Mouse (Mus musculus): ENCODE measurements around the gene Gm47955.
A peak's percentile ranks its signal among the peaks of the same experiment; 100 is the strongest.
"Not testable (repeated sequence)": the region's sequence is repeated elsewhere in the genome, so short reads cannot be mapped to it uniquely, and the experiment has no call there.

Gm47955 gene

GRCm38 (mm10) chr1:82959870-82960385 is at the start of gene Gm47955:
Gene Gm47955, plus strand, starts transcription at chr1:82960286.
- no peak for ATAC-seq (ENCODE audit: insufficient number of reproducible peaks, low FRiP score, low TSS enrichment)

GRCm38 (mm10) chr1:82913025-82913424 is 47.1 kb upstream of the Gm47955 start, which contains the start of gene A030005L19Rik:
Gene A030005L19Rik, plus strand, starts transcription at chr1:82913325.
- no peak for ATAC-seq (ENCODE audit: insufficient number of reproducible peaks, low FRiP score, low TSS enrichment)

GRCm38 (mm10) chr1:82913434-82913833 is 46.7 kb upstream of the Gm47955 start:
- ATAC-seq (ENCODE audit: insufficient number of reproducible peaks, low FRiP score, low TSS enrichment), result not testable (repeated sequence)

- no peak for ATAC-seq (ENCODE audit: insufficient number of reproducible peaks, low FRiP score, low TSS enrichment)
Measured at GRCm38 (mm10) chr1:82924650-82925049, 35.4 kb upstream of the Gm47955 start, which contains the start of gene A030014E15Rik. Gene A030014E15Rik, plus strand, starts transcription at chr1:82924917.

- not testable (repeated sequence) for ATAC-seq (ENCODE audit: insufficient number of reproducible peaks, low FRiP score, low TSS enrichment)
Measured at GRCm38 (mm10) chr1:82930558-82930957, 29.5 kb upstream of the Gm47955 start.

- ATAC-seq (ENCODE audit: insufficient number of reproducible peaks, low FRiP score, low TSS enrichment), result not testable (repeated sequence)
Measured at GRCm38 (mm10) chr1:82931326-82931725, 28.8 kb upstream of the Gm47955 start, which contains the start of gene Gm6217. Gene Gm6217, minus strand, starts transcription at chr1:82931399.

- no peak for ATAC-seq (ENCODE audit: insufficient number of reproducible peaks, low FRiP score, low TSS enrichment)
Measured at GRCm38 (mm10) chr1:82938666-82939065, 21.4 kb upstream of the Gm47955 start.

- ATAC-seq (ENCODE audit: insufficient number of reproducible peaks, low FRiP score, low TSS enrichment), result not testable (repeated sequence)
Measured at GRCm38 (mm10) chr1:82942505-82942904, 17.6 kb upstream of the Gm47955 start.

GRCm38 (mm10) chr1:82943295-82943694 is 16.8 kb upstream of the Gm47955 start, which contains the start of gene A030003K21Rik:
Gene A030003K21Rik, minus strand, starts transcription at chr1:82943388.
- ATAC-seq (ENCODE audit: insufficient number of reproducible peaks, low FRiP score, low TSS enrichment), result not testable (repeated sequence)

- not testable (repeated sequence) for ATAC-seq (ENCODE audit: insufficient number of reproducible peaks, low FRiP score, low TSS enrichment)
Measured at GRCm38 (mm10) chr1:82946029-82946428, 14.1 kb upstream of the Gm47955 start.

GRCm38 (mm10) chr1:82948601-82949000 is 11.5 kb upstream of the Gm47955 start:
- no peak for ATAC-seq (ENCODE audit: insufficient number of reproducible peaks, low FRiP score, low TSS enrichment)

GRCm38 (mm10) chr1:82955913-82956312 is 4.2 kb upstream of the Gm47955 start, which contains the start of gene Gm7544:
Gene Gm7544, minus strand, starts transcription at chr1:82956013.
- ATAC-seq (ENCODE audit: insufficient number of reproducible peaks, low FRiP score, low TSS enrichment), result not testable (repeated sequence)

GRCm38 (mm10) chr1:82966413-82966812 is 6.3 kb downstream of the Gm47955 start:
- no peak for ATAC-seq (ENCODE audit: insufficient number of reproducible peaks, low FRiP score, low TSS enrichment)

- no peak for ATAC-seq (ENCODE audit: insufficient number of reproducible peaks, low FRiP score, low TSS enrichment)
Measured at GRCm38 (mm10) chr1:82972046-82972445, 12.0 kb downstream of the Gm47955 start.

- no peak for ATAC-seq (ENCODE audit: insufficient number of reproducible peaks, low FRiP score, low TSS enrichment)
Measured at GRCm38 (mm10) chr1:82973244-82973643, 13.2 kb downstream of the Gm47955 start.

GRCm38 (mm10) chr1:82973901-82974300 is 13.8 kb downstream of the Gm47955 start:
- no peak for ATAC-seq (ENCODE audit: insufficient number of reproducible peaks, low FRiP score, low TSS enrichment)

GRCm38 (mm10) chr1:82974342-82974741 is 14.3 kb downstream of the Gm47955 start:
- no peak for ATAC-seq (ENCODE audit: insufficient number of reproducible peaks, low FRiP score, low TSS enrichment)

- no peak for ATAC-seq (ENCODE audit: insufficient number of reproducible peaks, low FRiP score, low TSS enrichment)
Measured at GRCm38 (mm10) chr1:82975750-82976149, 15.7 kb downstream of the Gm47955 start.

GRCm38 (mm10) chr1:82977840-82978239 is 17.8 kb downstream of the Gm47955 start:
- no peak for ATAC-seq (ENCODE audit: insufficient number of reproducible peaks, low FRiP score, low TSS enrichment)

GRCm38 (mm10) chr1:82986738-82987137 is 26.7 kb downstream of the Gm47955 start:
- no peak for ATAC-seq (ENCODE audit: insufficient number of reproducible peaks, low FRiP score, low TSS enrichment)

- ATAC-seq (ENCODE audit: insufficient number of reproducible peaks, low FRiP score, low TSS enrichment), result peak; percentile 74
Measured at GRCm38 (mm10) chr1:82987530-82988198, 27.6 kb downstream of the Gm47955 start.

- no peak for ATAC-seq (ENCODE audit: insufficient number of reproducible peaks, low FRiP score, low TSS enrichment)
Measured at GRCm38 (mm10) chr1:82991062-82991461, 31.0 kb downstream of the Gm47955 start.

All from cerebellum, adult (tissue).